Mouse (Mus musculus) heart, adult 2 months (tissue): ENCODE measurements at regions not wholly inside any gene's neighbourhood (a gene's known extent, or its start where the extent isn't known, plus 50 kb on each side); places are given as distances from the start of the nearest gene placed in this dataset.

Source experiments
- DNase-seq, 2 experiments: peaks; one replicate each; pipeline ENCODE4 v3.0.0; 2021
- H3K27ac ChIP-seq: fragments of 200-600 bp; 2 replicates; pipeline ENCODE4 v1.8.1; 2022
- H3K27me3 ChIP-seq: fragments of 200-500 bp; 2 replicates; pipeline ENCODE4 v1.6.1; 2012; ENCODE audit warnings: mild to moderate bottlenecking, low read length, inconsistent platforms, mixed read lengths; ENCODE audit not compliant: control insufficient read depth, insufficient read depth
- H3K36me3 ChIP-seq: fragments of 200-500 bp; 2 replicates; pipeline ENCODE4 v1.6.1; 2012; ENCODE audit warnings: low read length, inconsistent platforms; ENCODE audit not compliant: control insufficient read depth, insufficient read depth
- H3K4me1 ChIP-seq: fragments of 200-500 bp; 2 replicates; pipeline ENCODE4 v1.6.1; 2011; ENCODE audit warnings: low read length; ENCODE audit not compliant: control insufficient read depth, insufficient read depth
- H3K4me3 ChIP-seq: fragments of 200-600 bp; 2 replicates; pipeline ENCODE4 v1.8.1; 2022
- H3K79me2 ChIP-seq: fragments of 200-500 bp; replicated peaks from 2 replicates; pipeline ENCODE4 v1.6.1; 2012; ENCODE audit warnings: mild to moderate bottlenecking, inconsistent platforms, low read length, moderate library complexity, mixed read lengths; ENCODE audit not compliant: control insufficient read depth, insufficient read depth
- H3K9ac ChIP-seq: fragments of 200-500 bp; 2 replicates; pipeline ENCODE4 v1.6.1; 2012; ENCODE audit warnings: low read depth, mild to moderate bottlenecking, control low read depth, inconsistent platforms, low read length, mixed read lengths
- CTCF ChIP-seq: fragments of 200-600 bp; IDR thresholded peaks from 2 replicates; pipeline ENCODE4 v1.8.1; 2022; ENCODE audit warnings: antibody characterized with exemption, mild to moderate bottlenecking, moderate library complexity
- EP300 ChIP-seq: fragments of 200-500 bp; IDR thresholded peaks from 2 replicates; pipeline ENCODE4 v1.6.1; 2011; ENCODE audit warnings: low read depth, low read length, control low read depth; ENCODE audit not compliant: insufficient read depth
- POLR2A ChIP-seq: fragments of 200-500 bp; IDR thresholded peaks from 2 replicates; pipeline ENCODE4 v1.6.1; 2011; ENCODE audit warnings: mild to moderate bottlenecking, low read depth, low read length, control low read depth; ENCODE audit not compliant: insufficient read depth
- WGBS: fragments of 180-500 bp; shearing (Covaris S2); methylation state at CpG from one replicate; pipeline ENCODE4 v1.1.7; 2018; 5-methylcytosine and 5-hydroxymethylcytosine counted together
- intact Hi-C: fragments of 180-260 bp; cut with DNase I; formaldehyde crosslinking; loops from one replicate; pipeline ENCODE4 v1.15.1; 2025

GRCm38 (mm10) chr5:50461491-50461890, 402.7 kb upstream of the Adgra3 start:
- WGBS = 57% methylated on average over 3 of the region's 3 CpGs
- intact Hi-C loops = no loop called here
- no peak overlapping the region for H3K27ac ChIP-seq
- no peak overlapping the region for H3K9ac ChIP-seq
- DNase-seq = no peak
- TF ChIP-seq EP300 (no peak), CTCF (no peak), POLR2A (no peak)
- H3K36me3 ChIP-seq = no peaks in the 10 kb centered on the region
- H3K4me1 ChIP-seq = no peaks in the 10 kb centered on the region
- no peaks in the 10 kb centered on the region for H3K27me3 ChIP-seq
- H3K4me3 ChIP-seq = no peak overlapping the region
- no peaks in the 10 kb centered on the region for H3K79me2 ChIP-seq

- Histone ChIP-seq H3K79me2 (no peaks in the 10 kb centered on the region), H3K27me3 (no peaks in the 10 kb centered on the region), H3K36me3 (no peaks in the 10 kb centered on the region), H3K27ac (no peak overlapping the region), H3K4me1 (no peaks in the 10 kb centered on the region), H3K4me3 (no peak overlapping the region), H3K9ac (no peak overlapping the region)
- DNase-seq = peak in 1 of 2 experiments; percentile 15
- intact Hi-C loops = no loop called here
- 68% methylated on average over 6 of the region's 6 CpGs for WGBS
- TF ChIP-seq EP300 (no peak), CTCF (no peak), POLR2A (no peak)
Observed at GRCm38 (mm10) chr5:50457621-50458020, 398.8 kb upstream of the Adgra3 start.

GRCm38 (mm10) chr5:50454387-50454786, 395.6 kb upstream of the Adgra3 start:
- WGBS = 64% methylated on average over 2 of the region's 2 CpGs
- TF ChIP-seq CTCF (no peak), POLR2A (no peak), EP300 (no peak)
- DNase-seq = no peak
- Histone ChIP-seq H3K4me1 (no peaks in the 10 kb centered on the region), H3K27me3 (no peaks in the 10 kb centered on the region), H3K9ac (no peak overlapping the region), H3K27ac (no peak overlapping the region), H3K4me3 (no peak overlapping the region), H3K36me3 (no peaks in the 10 kb centered on the region), H3K79me2 (no peaks in the 10 kb centered on the region)
- intact Hi-C loops = no loop called here

- Histone ChIP-seq H3K36me3 (no peaks in the 10 kb centered on the region), H3K9ac (no peak overlapping the region), H3K4me1 (no peaks in the 10 kb centered on the region), H3K27ac (no peak overlapping the region), H3K4me3 (no peak overlapping the region), H3K27me3 (no peaks in the 10 kb centered on the region), H3K79me2 (no peaks in the 10 kb centered on the region)
- DNase-seq = no peak
- intact Hi-C loops = no loop called here
- 47% methylated on average over 1 of the region's 1 CpGs for WGBS
- TF ChIP-seq CTCF (no peak), POLR2A (no peak), EP300 (no peak)
Observed at GRCm38 (mm10) chr5:50406923-50407322, 348.1 kb upstream of the Adgra3 start.

GRCm38 (mm10) chr5:50406520-50406919, 347.7 kb upstream of the Adgra3 start:
- no peak for DNase-seq
- H3K27ac ChIP-seq = no peak overlapping the region
- H3K27me3 ChIP-seq = no peaks in the 10 kb centered on the region
- no peaks in the 10 kb centered on the region for H3K79me2 ChIP-seq
- 89% methylated on average over 3 of the region's 3 CpGs for WGBS
- TF ChIP-seq EP300 (no peak), CTCF (no peak), POLR2A (no peak)
- H3K36me3 ChIP-seq = no peaks in the 10 kb centered on the region
- no peak overlapping the region for H3K4me3 ChIP-seq
- intact Hi-C loops = no loop called here
- no peaks in the 10 kb centered on the region for H3K4me1 ChIP-seq
- H3K9ac ChIP-seq = no peak overlapping the region
